Mouse (Mus musculus): ENCODE data around the gene Bcl2l15.
A peak's percentile ranks its signal among the peaks of the same experiment; 100 is the strongest.
"Not testable (repeated sequence)": the region's sequence is repeated elsewhere in the genome, so short reads cannot be mapped to it uniquely, and the experiment has no call there.

Gene Bcl2l15

DNA sequence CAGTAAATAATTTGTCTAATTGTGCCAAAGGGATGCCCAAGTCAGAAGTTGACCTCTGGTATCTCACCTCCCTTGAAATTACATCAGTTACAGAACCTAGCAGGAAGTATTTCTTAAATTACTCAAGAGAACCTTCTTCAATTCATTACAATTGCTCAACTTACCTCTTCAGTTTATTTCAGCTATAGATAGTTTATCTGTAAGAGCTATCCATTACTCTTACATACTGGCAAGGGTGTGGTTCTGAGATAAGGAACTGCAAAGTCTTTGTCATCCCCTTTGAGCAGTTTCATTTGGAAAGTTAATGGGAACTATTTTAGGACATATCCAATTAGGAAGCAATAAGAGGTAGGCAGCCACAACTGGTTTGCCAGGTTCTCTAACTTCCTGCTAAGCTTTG, at the start of gene Bcl2l15:
Bcl2l15 (plus strand) TSS at position 176 of the 400 bp plus-strand sequence.
- DNase-seq (ENCODE audit: low read depth, low spot score): no peak

GRCm38 (mm10) chr3:103782844-103783609, 49.4 kb upstream of the Bcl2l15 start:
- DNase-seq (ENCODE audit: low read depth, low spot score): no peak

DNA sequence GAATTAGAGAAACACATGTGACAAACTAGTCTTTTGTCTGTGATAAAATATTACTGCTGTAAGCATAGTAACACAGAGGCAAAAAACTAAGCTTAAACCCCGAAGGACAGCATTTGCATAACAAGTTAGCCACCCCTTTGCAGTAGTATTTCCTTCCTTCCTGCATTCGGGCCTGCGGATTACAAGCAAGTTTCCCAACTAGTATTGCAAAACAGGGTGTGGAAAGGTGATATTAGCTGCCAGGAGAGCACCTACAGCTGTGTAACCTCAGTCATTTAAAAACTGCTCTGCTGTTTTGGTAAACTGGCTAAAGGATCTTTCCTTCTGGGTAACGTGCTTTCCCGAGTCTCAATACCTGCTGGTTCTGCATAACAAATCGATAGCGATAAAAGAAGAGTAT, 45.2 kb upstream of the Bcl2l15 start:
- no peak for DNase-seq (ENCODE audit: low read depth, low spot score)

DNA sequence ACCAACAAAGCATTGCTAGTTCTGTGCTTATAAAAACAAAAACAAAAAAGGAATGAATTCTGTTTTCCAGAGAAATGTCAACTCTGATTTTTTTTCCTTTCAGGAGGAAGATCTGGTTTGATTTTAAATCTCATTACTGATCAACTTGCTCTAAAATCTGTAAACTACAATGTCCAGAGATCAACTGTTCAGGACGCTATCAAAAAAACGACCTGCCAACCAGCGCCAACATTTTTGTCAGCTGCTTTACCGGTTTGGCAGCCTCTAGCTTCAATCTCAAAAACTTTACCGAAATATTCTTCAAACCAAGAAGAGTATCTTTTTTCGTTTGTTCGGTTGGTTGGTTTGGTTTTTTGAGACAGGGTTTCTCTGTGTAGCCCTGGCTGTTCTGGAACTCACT, 43.3 kb upstream of the Bcl2l15 start:
- no peak for DNase-seq (ENCODE audit: low read depth, low spot score)

DNA sequence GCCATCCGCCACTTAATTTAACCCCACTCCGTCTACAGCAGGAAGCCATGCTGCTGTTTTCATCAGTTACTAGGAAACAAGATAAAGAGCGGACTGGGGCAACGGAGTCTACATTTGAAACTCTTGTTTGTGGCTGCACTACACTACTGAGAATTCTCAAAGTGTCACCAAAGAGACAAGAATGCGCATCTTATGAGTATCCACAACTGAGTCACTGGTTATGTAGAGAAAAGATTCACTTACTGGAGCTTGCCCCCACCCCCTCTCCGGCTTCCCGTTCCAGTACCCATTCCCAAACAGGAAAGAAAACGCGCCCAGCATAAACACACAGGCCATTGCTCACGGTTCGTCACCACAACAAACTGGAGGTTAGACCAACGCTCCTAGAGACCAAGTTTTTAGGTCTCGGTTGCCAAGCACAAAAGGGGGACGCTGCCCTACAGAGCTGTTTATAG, 42.5 kb upstream of the Bcl2l15 start:
- DNase-seq (ENCODE audit: low read depth, low spot score): no peak

GRCm38 (mm10) chr3:103790346-103791145, 41.9 kb upstream of the Bcl2l15 start:
- no peak for DNase-seq (ENCODE audit: low read depth, low spot score)

DNA sequence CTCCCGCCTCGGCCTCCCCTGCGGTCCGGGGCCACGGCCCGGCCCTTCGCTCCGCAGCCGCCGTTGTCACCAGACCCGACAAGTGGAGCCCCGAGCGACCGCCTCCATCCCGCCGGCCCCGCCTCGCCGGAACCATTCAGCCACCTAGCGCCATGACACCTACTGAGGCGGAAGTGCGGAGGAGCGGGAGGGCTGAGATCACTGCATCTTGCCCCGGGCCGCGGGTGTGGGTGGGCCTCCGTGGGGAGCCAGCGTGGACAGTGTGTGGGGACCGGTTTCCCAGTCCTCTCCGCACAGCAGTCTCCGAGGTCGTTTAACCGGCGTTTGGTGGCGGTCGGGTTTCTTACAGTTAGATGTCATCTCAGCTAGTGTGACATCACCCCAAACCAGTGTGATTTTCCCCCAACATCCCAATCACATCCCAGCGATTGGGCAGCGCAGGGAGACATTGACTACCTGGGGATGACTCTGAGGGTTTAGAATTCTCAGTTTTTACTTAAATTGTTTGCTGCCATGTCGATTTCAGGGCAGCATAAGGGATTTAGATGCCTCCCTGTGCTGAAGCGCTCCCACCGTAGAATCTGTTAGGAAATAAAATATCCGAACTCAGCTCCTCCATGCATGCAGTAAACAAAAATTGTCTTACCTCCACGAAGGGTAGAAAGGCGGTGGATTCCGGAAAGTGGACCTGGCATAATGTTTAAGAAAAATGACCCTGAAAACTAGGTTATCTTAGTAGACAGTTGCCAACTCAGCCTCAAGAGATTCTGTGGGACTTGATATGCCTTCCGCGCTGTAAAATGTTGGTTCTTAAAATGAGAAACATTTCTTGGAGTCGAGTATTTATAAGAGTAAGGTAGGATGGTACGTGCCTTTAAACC, 40.9 kb upstream of the Bcl2l15 start, which contains the start of gene Hipk1:
Hipk1 (minus strand) TSS at position 334 of the 881 bp plus-strand sequence.
- peak; percentile 81 for DNase-seq (ENCODE audit: low read depth, low spot score)

DNA sequence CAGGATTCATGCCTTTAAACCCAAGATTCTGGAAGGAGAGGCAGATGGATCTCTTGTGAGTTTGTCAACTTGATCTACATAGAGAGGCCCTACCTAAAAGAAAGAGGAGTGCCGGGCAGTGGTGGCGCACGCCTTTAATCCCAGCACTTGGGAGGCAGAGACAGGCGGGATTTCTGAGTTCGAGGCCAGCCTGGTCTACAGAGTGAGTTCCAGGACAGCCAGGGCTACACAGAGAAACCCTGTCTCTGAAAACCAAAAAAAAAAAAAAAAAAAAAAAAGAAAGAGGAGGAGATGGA, 40.3 kb upstream of the Bcl2l15 start:
- DNase-seq (ENCODE audit: low read depth, low spot score): not testable (repeated sequence)

GRCm38 (mm10) chr3:103792566-103792965, 39.8 kb upstream of the Bcl2l15 start:
- DNase-seq (ENCODE audit: low read depth, low spot score): no peak

DNA sequence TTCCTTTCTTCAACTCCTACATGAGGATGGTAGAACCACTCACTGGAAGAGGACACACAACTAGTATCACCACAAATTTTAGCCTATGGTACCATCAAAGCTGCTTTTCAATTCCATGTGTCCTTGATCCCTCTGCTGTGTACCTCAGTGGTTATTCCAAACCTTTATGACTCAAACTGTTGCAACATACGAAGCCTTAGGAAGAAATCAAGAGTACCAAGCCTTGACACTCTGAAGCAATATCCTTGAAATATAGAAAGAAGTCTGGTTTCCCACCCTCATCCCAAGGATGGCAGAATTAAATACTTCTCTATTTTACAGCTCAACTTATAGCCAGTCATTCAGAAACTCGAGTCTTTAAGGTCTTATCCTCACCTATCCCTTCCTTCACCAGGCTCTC, 36.0 kb upstream of the Bcl2l15 start:
- DNase-seq (ENCODE audit: low read depth, low spot score): no peak

- DNase-seq (ENCODE audit: low read depth, low spot score): no peak
Measured at GRCm38 (mm10) chr3:103799507-103799906, 32.9 kb upstream of the Bcl2l15 start.

- no peak for DNase-seq (ENCODE audit: low read depth, low spot score)
Measured at GRCm38 (mm10) chr3:103801631-103802531, 30.5 kb upstream of the Bcl2l15 start.

DNA sequence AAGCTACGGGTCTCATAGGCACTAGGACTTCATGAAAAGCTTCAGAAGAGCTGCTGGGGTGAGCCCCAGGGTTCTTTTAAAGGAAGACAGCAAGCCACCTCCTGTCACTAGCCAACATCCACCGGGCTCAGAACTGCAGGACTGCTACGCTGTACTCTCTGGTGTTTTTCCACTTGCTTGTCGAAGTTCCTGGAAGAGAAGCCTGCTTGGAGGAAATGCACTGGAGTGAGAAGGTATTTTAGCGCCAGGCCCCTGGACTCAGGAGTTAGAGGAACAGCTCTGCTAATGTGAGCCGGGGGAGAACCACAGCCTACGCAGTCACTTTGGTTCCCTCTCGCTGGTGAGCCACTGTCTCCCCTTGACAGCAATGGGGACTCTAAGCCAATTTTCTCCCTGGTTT, 29.5 kb upstream of the Bcl2l15 start:
- no peak for DNase-seq (ENCODE audit: low read depth, low spot score)

- no peak for DNase-seq (ENCODE audit: low read depth, low spot score)
Measured at GRCm38 (mm10) chr3:103805671-103806070, 26.7 kb upstream of the Bcl2l15 start.

GRCm38 (mm10) chr3:103808891-103809798, 23.3 kb upstream of the Bcl2l15 start, which contains the start of the genes Dclre1b, Ap4b1 and Gm43064:
Gene Dclre1b, minus strand, starts transcription at chr3:103809444.
Gene Ap4b1, plus strand, starts transcription at chr3:103809520.
Gene Gm43064, plus strand, starts transcription at chr3:103809573.
- DNase-seq (ENCODE audit: low read depth, low spot score): peak; percentile 86

GRCm38 (mm10) chr3:103809799-103810150, 22.6 kb upstream of the Bcl2l15 start:
- no peak for DNase-seq (ENCODE audit: low read depth, low spot score)

GRCm38 (mm10) chr3:103810967-103811366, 21.4 kb upstream of the Bcl2l15 start:
- DNase-seq (ENCODE audit: low read depth, low spot score): no peak

- DNase-seq (ENCODE audit: low read depth, low spot score): no peak
Measured at GRCm38 (mm10) chr3:103827548-103827947, 4.9 kb upstream of the Bcl2l15 start.

DNA sequence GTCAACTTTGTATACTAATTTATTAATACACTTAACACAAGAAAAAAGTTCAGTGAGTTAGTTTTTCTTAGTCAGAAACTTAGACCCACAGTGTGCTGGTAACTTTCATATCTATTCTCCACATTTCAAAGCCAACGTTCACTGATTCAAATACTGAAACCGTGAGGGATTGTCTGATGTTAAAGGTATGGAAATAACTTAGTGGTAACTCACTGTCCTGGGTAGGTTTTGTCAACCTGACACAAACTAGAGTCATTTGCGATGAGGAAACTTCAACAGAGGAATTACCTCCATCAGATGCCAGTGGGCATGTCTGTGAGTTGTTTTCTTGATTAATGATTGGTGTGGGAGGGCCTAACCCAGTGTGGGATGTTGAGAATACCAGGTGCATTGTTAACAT, 3.4 kb upstream of the Bcl2l15 start:
- no peak for DNase-seq (ENCODE audit: low read depth, low spot score)

DNA sequence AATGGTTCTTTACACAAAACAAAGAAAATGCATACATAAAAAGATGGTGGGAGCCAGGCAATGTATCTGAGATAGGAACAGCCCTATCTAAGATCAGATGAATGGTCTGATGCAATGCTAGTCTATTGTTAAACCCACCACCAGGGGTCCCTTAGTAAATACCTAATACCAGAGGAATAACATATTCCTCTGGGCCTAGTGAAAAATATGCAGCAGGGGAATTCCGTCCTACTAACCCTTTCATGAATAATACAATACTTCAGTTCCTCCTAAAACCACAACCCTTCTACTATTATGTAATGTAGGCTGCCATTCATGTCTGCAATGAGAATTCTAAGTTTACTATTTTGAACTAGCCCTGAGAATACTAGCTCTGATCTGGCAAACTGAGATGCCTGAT, 1.7 kb upstream of the Bcl2l15 start:
- not testable (repeated sequence) for DNase-seq (ENCODE audit: low read depth, low spot score)
